Mouse (Mus musculus): ENCODE measurements around the gene Atp6v1d. TPM values are rescaled to one million over a fixed set of nuclear protein-coding genes. Genes with fewer than 3 reads are reported as not detected.

Atp6v1d gene
- total RNA-seq, 2 experiments from 2014 or later: 202 to 210 TPM

GRCm38 (mm10) chr12:78814437-78814836, 47.0 kb downstream of the Atp6v1d start:
- DNase-seq (ENCODE audit: extremely low spot score in 1 of 2, low spot score in 2 of 2): no peak
- intact Hi-C loops (cut with DNase I): no loop called here

DNA sequence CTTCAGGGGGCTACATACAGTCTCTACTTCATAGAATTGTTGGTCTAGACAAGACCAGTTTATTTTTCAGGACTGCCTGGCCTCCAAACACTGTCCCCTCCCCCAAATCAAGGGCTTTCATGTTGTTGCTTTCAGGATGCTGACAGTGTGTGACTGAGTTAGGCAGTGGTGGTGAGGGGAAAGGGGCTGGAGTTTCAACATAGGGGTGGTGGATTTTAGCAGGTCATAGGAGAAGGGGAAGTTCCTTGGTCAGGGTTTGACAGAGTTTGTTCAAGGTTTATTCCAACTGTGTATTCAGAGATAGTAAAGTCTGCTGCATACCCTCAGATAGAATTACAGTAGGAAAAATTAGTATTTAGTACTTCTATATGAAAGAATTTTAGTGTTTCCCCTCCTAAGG, 59.6 kb downstream of the Atp6v1d start:
- no peak for DNase-seq (ENCODE audit: extremely low spot score in 1 of 2, low spot score in 2 of 2)
- intact Hi-C loops (cut with DNase I): no loop called here

- intact Hi-C loops (cut with DNase I): no loop called here
- DNase-seq (ENCODE audit: extremely low spot score in 1 of 2, low spot score in 2 of 2): no peak
Observed at GRCm38 (mm10) chr12:78800036-78800435, 61.4 kb downstream of the Atp6v1d start.

DNA sequence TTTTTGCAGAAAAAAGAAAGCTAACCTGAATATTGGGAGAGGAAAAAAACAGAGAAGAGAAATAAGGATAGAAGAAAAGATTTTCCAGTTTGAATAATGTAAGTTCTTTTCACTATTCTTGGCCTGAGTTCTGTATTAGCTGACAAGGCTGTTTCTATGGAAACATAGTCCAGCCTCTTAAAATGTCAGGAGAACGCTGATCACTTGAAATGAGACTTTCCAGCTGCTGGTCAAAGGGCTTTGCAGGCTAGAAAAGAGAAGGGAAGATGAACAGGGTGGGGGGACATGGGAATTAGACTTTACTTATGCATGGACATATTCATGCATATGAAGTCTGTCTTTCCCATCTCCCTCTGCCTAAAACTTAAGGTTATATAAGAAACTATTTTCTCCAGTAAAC, 67.2 kb downstream of the Atp6v1d start:
- intact Hi-C loops (cut with DNase I): no loop called here

GRCm38 (mm10) chr12:78790791-78791190, 70.6 kb downstream of the Atp6v1d start:
- DNase-seq (ENCODE audit: extremely low spot score in 1 of 2, low spot score in 2 of 2): no peak
- intact Hi-C loops (cut with DNase I): no loop called here

More for the DNA sequence above, 67.2 kb downstream of the Atp6v1d start:
- DNase-seq (ENCODE audit: extremely low spot score in 1 of 2, low spot score in 2 of 2): no peak

Other genes starting within 250 kb of the Atp6v1d start
- gene Fam71d, start 170.1 kb downstream of the Atp6v1d start, total RNA-seq (2021): 1 to 10 TPM in 1 of 2 experiments, under 1 TPM in 1; 0.89 to 1.4 TPM
- gene Mpp5, start 112.7 kb downstream of the Atp6v1d start, total RNA-seq (2021): 10 to 100 TPM; 10.7 to 12.1 TPM
- gene Eif2s1, start 181 bp upstream of the Atp6v1d start, total RNA-seq (2021): 10 to 100 TPM; 62.6 to 64.2 TPM
- under 1 TPM; 0.45 to 0.64 TPM for gene Plek2, start 45.3 kb upstream of the Atp6v1d start, total RNA-seq (2021)
- gene Tmem229b, start 146.0 kb upstream of the Atp6v1d start, total RNA-seq (2021): 100 to 1,000 TPM; 105 to 109 TPM
- 1 to 10 TPM; 3.2 to 3.3 TPM for gene Plekhh1, start 167.5 kb upstream of the Atp6v1d start, total RNA-seq (2021)
- gene Pigh, start 228.0 kb upstream of the Atp6v1d start, total RNA-seq (2021): 10 to 100 TPM in 1 of 2 experiments, 1 to 10 TPM in 1; 9.0 to 10.8 TPM

Measured in left cerebral cortex, postnatal 10 days (tissue).